Mouse (Mus musculus) retina, adult 2 months (tissue): ENCODE results near the gene Rpgrip1.
A peak's percentile ranks its signal among the peaks of the same experiment; 100 is the strongest.
"Not testable (repeated sequence)": the region's sequence is repeated elsewhere in the genome, so short reads cannot be mapped to it uniquely, and the experiment has no call there.

ENCODE experiments used
- DNase-seq: peaks from one replicate; pipeline ENCODE4 v3.0.0-alpha.2; 2012; ENCODE audit warnings: low read depth, low spot score

Rpgrip1 gene

DNA sequence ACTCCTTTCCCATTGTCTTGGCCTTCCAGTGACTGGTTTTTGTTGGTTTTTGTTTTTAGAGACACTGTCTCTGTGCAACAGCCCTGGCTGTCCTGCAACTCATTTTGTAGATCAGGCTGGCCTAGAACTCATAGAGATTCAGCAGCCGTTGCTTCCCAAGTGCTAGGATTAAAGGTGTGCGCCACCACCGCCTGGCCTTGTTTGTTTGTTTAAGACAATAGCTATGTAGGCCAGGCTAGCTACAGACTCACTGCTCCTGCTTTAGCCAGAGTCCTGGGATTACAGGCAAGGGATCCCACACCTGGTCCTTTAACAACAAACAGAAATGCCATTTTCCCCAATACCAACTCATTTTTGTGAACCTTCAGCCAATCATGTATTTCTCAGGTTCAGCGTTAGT is at the start of gene Rpgrip1:
Gene Rpgrip1 (plus strand): TSS at position 359 of the 400 bp plus-strand sequence.
- DNase-seq, result no peak

- DNase-seq, result no peak
These were observed 49.7 kb upstream of the Rpgrip1 start for GRCm38 (mm10) chr14:52060800-52061199.

GRCm38 (mm10) chr14:52061798-52062197 is 48.7 kb upstream of the Rpgrip1 start:
- no peak for DNase-seq

DNA sequence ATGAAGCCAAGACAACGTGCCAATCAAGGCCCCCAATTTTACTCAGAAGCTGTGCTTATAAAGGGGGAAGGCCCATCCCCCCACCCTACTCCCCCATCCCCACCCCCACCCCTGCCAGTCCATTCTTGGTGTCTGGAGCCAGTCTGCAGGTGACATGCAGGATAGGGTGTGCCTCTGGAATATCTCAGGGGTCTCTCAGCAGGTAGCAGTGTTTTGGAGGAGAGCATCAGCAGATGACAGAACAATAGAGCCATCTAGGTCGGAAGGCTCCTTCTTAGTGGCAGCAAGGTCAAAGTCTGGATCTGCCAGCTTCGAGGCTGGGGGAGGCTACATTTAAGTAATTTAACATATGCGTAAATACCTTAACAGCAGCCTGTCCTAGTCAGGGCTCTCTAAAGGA is 44.4 kb upstream of the Rpgrip1 start:
- no peak for DNase-seq

DNA sequence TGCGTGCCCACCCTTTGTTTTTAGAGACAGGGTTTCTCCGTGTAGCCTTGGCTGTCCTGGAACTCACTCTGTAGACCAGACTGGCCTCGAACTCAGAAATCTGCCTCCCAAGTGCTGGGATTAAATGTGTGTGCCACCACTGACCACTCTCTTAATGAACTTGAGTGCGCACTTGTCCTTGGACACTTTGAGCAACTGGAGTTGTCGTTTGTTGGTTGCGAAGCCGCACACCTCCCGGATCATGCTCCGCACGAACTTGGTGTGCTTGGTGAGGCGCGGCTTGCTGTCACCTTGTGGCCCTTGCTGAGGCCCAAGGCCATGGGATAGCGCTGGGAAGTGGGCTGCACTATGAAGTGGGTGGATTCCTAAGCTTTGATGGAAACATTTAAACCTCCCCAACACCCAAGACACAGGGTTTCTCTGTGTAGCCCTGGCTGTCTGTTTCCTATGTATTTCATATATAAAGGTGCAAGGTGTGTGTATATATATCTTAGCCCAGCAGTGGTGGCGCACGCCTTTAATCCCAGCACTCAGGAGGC is 38.8 kb upstream of the Rpgrip1 start:
- no peak for DNase-seq

DNA sequence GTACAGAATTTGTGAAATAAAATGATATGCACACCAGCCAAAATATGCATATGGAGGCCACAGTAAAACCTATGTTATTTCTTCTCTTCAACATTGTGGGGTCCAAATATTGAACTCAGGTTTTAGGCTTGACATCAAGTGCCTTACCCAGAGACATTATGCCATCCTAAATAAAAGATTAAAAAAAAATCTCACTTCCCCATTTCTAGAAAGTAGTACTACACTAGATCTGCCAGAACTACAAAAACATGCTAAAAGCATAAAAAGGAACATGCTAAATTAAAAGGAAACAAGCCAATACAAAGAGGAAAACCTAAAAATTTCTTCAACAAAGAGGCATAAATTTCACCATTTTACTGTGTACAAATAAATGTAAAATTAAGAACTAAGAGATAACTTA is 27.4 kb upstream of the Rpgrip1 start:
- no peak for DNase-seq

DNA sequence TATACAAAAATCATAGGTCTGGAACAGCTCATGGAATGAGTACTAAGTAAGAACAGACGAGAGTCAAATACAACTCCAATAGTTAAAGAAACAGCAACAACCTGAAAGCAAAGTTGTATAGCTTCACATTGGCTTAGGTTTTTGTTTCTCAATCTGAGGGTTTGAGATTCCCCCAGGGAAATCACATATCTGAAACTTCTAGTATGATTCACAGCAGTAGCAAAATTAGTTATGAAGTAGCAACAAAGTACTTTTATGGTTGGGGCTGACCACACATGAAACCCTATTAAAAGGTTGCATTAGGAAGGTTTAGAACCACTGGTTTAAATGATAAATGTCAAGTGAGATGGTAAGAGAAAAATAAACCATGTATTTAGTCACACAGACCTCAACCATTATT is 16.0 kb upstream of the Rpgrip1 start:
- no peak for DNase-seq

DNA sequence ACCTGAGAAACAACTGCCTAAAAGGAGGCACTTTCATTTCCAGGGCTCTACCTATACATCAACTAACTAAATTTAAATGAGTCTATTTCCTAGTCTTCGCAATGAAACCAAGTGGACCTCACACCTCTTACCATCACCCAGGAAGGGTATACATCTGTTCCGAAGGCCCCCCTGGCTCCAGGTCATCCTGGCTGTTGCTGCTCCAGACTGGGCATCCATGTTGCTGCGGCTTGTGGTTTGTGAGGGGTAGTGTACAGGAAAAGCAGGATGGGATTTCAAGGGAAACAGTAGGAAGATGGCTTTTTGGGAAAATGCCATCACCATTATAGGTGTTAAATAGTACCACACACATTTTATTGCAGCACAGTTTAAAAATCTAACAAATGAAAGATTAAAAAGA is 13.3 kb upstream of the Rpgrip1 start:
- not testable (repeated sequence) for DNase-seq

GRCm38 (mm10) chr14:52098387-52098786 is 12.1 kb upstream of the Rpgrip1 start:
- DNase-seq, result not testable (repeated sequence)

DNA sequence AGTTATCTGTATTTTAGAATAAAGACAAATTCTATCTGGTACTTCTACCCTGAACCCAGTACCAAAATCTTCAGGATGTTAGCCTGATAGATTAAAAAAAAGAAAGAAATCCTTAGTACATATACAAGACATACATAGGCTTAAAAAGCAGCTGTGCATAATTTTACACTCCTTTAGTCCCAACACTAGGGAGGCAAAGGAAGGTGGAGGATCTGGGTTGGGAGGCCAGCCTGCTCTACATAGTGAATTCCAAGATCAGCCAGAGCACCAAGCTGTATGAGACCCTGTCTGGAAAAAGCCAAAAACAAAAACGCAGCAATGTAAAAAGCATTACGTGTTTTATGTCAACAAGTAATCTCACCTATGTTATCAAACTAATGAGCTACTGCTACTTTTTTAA is 10.9 kb upstream of the Rpgrip1 start:
- DNase-seq, result no peak

- no peak for DNase-seq
These were observed 10.1 kb upstream of the Rpgrip1 start for GRCm38 (mm10) chr14:52100170-52100960.

- no peak for DNase-seq
These were observed 9.0 kb upstream of the Rpgrip1 start for GRCm38 (mm10) chr14:52101285-52102157.

DNA sequence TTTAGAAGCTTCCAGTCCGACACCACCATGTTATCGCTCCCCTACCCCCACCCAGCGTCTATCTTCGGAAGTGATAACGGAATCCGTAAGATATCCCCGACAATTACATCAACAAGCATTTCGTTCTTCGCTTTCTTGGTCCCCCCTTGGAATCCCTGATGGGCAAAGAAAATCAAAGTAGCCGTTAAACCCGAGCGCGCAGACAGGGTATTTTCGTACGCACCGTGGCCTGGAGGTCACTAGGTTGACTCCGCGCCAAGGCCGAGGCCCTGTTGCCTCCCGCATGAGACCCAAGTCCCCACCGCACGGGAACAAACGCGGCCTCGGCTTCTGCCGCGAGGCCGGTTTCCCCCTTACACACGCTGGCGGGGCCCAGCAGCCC is 7.0 kb upstream of the Rpgrip1 start:
- DNase-seq, result no peak

GRCm38 (mm10) chr14:52103856-52104676 is 6.4 kb upstream of the Rpgrip1 start, which contains the start of gene Hnrnpc:
TSS of gene Hnrnpc (minus strand) at chr14:52104028.
- peak; percentile 100 for DNase-seq

GRCm38 (mm10) chr14:52104677-52105285 is 5.7 kb upstream of the Rpgrip1 start:
- no peak for DNase-seq

DNA sequence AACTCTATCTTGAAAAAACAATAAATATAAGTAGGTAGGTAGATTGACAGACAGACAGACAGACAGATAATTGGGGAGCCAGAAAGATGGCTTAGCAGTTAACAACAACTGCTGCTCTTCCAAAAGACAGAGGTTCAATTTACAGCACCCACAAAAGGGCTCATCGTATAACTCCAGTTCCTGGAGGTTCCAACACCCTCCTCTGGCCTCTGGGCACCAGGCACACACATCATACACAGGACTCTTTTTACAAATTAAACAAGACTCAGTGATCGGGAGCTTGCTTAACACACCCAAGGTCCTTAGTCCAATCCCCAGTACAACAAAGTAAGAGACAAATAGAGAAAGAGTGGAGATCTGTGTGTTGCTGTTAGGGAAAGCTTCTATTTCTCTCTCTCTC is 5.2 kb upstream of the Rpgrip1 start:
- no peak for DNase-seq

- DNase-seq, result no peak
These were observed 3.8 kb upstream of the Rpgrip1 start for GRCm38 (mm10) chr14:52106741-52107140.

- peak; percentile 75 for DNase-seq
These were observed 2.5 kb upstream of the Rpgrip1 start for GRCm38 (mm10) chr14:52108025-52108424.

DNA sequence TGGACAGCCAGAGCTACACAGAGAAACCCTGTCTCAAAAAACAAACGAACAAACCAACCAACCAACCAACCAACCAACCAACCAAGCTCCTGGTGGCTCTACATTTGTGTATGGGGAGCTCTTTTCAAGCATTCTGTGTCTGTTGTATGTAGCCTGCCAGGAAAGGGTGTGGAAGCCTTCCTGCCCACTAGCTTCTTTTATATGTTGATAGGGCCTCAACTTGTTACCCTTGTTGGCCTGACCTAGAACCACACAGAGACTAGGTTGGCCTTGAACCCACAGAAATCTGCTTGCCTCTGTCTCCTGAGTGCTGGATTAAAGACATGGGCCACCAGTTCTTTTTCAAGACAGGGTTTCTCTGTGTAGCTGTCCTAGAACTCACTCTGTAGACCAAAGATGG is 3.6 kb downstream of the Rpgrip1 start:
- DNase-seq, result no peak

GRCm38 (mm10) chr14:52117241-52117640 is 6.7 kb downstream of the Rpgrip1 start:
- no peak for DNase-seq

DNA sequence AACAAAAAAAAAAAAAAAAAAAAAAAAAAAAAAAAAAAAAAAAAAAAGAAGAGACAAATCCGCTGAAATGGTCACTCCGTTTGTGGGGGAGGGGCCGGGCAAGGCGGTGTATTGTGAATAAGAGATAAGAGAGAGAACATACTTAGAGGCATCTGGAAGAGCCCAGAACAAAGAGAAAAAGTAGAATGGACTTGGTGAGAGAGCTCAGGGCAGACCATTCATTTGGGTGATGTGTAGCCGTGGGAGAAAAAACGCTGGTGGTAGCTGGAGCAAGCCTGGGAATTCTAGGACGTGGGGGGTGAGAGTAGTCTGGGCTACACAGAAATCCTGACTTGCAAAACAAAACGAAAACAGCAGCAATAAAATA is 7.9 kb downstream of the Rpgrip1 start:
- no peak for DNase-seq
